Mouse (Mus musculus): ENCODE measurements at regions not wholly inside any gene's neighbourhood (a gene's known extent, or its start where the extent isn't known, plus 50 kb on each side); places are given as distances from the start of the nearest gene placed in this dataset.

DNA sequence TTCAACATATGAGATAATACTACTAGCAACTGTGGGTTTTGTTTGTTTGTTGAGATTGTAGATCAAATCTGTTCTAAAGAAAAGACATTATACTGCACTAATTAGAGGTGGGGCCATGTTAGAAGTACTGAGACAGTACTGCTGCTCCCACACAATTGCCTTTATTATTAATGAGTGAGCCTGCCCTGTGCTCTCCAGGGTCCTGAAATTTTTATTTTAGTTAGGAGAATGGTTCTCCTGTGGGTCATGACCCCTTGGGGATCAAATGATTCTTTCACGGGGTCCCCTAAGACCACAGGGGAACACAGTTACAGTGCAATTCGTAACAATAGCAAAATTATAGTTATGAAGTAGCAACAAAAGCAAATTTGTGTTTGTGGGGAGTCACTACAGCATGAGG, 268.8 kb downstream of the Gm9195 start:
- no peak for DNase-seq (ENCODE audit: low read depth, low spot score)

DNA sequence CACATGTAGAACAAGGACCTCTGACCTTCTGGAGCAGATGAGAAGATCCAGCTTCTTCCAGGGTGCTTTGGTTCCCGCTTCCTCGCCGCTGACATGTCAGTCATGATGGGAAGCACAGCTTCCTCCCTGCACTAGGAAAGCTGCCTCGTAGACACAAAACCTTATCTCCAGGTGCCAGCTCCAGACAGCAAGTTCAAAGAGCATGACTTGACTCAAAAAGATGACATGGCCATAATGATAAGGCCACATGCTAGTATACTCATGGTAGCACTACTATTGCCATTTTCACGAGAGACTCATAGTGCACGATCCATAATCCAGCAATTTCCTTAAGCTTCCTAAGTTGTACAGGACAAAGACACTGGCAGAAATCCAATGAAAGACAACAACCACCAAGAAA, 272.1 kb downstream of the Gm9195 start:
- DNase-seq (ENCODE audit: low read depth, low spot score), result no peak

DNA sequence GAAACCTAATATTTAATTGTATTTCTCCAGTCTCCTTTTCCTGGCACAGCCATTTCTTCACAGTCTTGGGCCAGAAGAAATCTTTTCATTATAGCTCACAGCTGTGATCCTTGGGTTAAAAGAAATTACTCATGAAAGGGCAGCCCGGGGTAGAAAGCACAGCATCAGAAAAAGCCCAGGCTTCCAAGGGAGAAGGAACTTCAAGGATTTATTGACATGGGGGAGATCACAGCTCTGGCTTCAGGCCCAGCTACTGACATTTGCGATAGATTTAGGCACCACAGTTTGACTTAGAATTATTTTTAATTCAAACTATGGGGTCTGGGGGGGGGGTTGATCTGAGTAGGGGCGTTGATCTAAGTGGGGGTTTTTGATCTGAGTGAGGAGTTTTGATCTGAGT, 291.3 kb downstream of the Gm9195 start:
- peak; percentile 24 for DNase-seq (ENCODE audit: low read depth, low spot score)

DNA sequence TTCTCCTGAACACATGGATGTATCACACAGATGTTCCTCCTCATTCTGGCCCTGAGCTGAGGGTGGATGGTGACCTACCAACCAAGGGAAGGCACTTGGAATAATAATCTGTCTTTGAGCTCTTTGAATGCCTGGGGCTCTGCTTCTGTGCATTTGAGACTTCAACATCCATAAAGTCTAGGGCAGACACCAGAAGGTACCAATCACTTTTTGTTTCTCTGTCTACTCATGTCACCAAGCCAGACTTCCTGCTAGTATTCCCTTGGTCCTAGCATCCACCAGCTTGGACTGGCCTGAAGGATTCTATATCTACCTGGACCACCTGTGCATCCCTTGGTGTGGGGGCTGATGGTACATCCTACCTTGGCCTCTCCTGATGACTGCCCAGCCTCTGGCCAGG, 291.7 kb downstream of the Gm9195 start:
- no peak for DNase-seq (ENCODE audit: low read depth, low spot score)

DNA sequence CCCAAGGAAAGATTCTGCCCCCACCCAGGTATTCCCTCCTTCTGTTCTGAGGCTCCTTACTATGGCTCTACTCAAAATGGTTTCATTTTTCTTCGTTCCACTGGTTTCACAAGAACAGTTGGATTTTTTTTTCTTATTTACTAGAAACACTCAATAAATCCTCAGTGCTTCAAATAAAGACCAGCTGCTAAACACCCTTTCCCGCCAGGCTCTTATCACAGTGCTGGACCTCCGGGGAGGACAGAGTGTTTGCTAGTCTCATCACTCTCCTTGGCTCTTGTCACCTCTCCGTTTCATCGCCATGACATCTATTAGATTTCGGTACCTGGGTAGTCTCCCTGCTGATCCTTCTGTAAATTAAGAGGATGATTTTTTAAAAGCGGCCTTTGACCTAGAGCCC, 293.7 kb downstream of the Gm9195 start:
- DNase-seq (ENCODE audit: low read depth, low spot score), result no peak

DNA sequence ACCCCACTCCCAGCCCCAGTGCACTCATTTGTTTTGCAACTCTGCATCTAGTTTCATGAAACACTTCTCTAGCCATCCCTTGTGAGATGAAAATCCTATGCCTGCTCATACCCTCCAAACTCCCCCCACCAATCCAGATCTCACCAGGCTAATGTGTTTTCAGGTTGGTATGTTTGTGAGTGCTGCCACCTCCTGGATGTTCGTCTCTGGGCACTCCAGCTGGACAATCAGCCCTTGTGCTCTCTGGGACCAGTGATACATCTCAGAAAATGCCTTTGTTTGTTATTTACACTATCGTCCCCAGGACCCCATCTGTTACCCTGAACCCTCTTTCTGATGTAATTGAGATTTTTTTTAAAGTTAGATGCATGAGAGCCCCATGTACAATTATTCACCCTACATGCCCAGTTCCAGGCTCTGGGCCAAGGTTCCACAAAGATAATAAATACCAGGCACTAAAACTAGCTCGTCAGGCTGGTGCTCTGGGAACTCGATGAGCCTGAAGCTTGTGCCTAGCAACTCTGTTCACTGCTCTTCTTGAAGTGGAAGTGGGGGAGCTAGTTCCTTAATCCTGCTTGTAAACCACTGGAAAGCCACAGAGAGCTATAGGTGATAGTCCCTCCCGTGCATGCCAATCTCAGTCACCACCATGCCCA, 304.2 kb downstream of the Gm9195 start:
- DNase-seq (ENCODE audit: low read depth, low spot score), result peak; percentile 71

DNA sequence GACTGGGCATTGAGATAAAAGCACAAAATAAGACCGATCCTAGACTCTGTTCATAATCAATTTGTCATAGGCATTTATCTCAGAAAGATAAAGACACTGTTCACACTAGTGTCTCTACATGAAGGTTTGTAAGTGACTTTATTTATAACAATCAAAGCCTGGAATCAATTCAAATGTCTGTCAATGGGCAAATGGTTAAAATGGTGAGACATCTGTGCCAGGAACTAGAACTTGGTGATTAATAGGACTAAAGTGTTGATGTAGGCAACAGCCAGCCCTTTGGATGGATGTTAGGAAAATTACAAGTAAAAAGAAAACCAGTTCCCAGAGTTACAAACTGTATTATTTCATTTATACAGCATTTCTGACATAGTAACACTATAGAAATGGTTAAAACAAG, 315.9 kb downstream of the Gm9195 start:
- DNase-seq (ENCODE audit: low read depth, low spot score), result peak; percentile 9

DNA sequence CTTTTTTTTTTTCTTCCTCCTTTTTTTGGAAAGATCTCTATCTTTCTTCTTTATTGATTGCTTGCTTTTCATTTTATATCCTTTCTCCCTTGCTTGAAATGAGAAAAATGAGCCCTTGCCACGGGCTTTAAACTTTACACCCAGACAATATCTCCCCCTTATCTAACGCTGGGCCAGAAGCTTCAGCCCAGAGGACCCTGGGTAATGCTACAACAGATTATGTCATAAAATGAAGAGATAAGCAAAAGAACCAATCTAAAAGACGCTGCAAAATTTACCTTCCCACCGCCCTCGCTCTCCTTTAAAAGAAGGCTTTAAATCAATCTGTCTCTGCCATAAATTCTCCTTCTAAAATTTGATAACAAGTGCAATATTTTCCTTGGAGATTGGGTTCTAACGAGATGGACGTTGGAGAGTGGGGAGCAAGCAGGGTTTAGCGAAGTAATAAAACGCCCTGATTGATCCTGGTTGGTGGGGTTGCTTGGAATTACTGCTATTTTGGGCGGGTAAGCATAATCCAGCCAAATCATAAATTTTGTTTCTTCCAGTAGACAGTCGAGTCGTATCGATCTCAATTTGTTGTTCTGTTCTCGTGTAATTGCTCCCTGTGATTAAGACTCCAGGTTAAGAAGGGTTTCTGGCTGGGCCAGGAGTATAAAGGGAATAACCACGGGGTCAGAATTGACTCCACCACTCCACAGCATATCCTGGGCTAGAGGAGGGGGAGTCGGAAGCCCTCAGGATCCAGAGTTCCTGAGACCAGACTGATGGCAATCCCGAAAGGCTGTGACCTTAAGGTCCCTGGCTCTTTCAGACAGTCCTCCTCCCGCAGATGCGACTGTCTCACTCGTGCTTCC, 318.9 kb downstream of the Gm9195 start:
- no peak for DNase-seq (ENCODE audit: low read depth, low spot score)

DNA sequence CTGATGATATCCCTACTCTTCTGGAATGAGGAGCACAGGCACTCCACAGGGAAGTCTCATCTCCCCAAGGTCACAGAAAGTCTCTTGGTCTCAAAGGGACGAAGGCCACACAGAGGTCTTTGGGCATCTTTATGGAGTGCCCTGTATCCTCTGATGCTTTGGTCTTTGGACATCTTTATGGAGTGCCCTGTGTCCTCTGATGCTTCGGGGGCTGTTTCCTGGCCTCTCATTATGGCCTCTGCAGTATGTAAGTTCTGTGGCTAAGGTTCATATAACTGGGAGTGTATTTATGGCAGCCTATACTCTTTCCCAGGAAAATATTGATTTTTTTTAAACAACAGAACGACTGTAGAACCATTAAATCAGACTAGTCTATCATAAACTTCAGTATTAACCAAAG, 319.9 kb downstream of the Gm9195 start:
- no peak for DNase-seq (ENCODE audit: low read depth, low spot score)

DNA sequence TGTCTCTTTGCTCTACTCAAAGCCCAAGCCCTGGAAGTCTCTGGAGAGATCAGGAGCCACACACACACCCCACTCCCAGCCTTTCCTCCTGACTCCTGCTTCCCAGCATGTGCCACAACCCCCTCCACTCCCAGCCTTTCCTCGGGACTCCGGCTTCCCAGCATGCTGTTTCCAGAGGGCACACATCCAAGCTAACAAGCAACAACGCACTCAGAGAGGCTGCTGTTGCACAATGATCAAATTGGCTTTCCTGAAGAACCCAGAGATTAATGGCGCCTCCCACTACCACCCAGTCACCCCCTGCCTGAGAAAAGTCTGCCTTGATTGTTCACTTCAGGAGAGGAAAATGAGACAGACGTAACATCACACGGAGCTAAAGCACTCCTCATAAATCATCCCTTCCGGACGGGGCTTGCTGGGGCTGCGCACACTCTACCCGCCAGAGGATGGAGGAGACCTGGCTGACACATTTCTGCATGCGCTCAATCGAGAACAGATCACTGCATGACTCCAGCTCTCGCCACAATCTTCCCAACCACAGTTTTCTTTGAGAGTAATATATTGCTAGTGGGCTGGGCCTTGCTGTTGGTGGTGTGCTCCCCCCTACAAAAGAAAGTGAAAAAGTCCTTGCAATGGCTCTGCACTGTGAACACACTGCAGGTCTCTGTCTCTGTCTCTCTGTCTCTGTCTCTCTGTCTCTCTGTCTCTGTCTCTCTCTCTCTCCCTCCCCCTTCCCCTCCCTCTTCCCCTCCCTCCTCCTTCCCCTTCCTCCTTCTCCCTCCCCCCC, 332.9 kb downstream of the Gm9195 start:
- DNase-seq (ENCODE audit: low read depth, low spot score), result peak; percentile 47

DNA sequence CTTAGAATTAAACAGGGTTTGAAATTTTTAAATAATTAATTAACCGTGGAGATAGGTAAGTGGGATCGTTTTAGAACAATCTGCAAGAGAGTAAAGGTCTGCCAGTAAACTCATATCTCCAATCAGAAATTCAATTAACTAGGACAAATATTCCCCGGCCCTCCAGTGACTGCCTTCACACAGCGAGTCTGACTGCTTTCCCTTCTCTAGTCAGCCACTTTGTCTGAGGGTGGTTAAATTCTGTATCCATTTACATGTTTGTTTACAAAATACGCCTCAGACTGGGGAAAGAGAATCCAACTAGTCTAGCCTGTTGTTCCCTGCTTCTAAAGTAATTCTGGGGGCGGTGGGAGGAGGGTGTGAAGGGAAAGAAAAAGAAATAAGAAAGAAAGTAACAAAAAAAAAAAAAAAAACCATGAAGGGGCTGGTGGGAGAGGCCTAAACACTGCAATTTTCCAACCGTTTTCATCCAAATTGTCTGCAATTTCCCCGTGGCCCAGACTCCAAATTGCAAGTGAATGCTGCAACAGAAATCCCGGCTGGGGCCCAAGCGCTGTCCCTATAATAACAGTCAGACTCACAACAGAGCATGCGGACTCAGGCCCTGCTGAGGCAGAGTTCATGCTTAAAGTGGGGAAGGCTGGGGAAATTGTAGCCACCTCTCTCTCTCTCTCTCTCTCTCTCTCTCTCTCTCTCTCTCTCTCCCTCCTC, 336.3 kb downstream of the Gm9195 start:
- DNase-seq (ENCODE audit: low read depth, low spot score), result peak; percentile 45

DNA sequence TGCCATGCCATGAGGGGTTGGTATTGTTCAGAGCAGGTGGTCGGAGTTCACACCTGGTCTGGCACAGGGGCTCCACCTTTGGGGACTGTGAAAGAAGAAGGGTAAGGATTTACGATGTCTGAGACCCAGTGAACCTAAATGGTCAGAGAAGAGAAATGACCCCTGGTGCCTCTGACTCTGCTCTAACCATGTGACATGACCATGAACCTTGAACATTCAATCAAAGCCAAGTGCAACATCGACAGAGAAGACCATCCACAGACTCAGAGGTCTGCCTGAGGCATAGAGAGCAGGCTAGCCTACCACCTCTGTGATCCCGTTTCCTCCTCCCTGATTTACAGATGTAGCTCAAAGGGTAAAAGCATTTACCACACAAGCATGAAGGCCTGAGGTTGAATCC, 340.0 kb downstream of the Gm9195 start:
- DNase-seq (ENCODE audit: low read depth, low spot score), result no peak

DNA sequence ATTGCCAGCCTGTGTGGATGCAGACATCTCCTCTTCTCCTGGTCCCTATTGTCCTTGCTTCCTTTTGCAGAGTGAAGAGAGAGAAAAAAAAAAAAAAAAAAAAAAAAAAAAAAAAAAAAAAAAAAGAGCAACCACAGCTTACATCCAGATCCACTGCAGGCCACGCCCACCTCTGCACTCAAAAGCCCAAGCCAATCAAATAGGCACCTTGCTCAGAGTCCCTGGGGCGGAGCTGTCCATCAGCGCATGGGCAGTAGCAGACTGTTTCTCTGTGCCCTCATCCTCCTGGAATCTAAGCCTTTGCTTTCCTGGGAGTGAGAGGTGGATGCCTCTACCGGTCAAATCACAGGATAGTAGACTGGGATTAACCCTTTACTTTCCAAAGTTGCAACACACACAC, 342.2 kb downstream of the Gm9195 start:
- peak; percentile 33 for DNase-seq (ENCODE audit: low read depth, low spot score)

DNA sequence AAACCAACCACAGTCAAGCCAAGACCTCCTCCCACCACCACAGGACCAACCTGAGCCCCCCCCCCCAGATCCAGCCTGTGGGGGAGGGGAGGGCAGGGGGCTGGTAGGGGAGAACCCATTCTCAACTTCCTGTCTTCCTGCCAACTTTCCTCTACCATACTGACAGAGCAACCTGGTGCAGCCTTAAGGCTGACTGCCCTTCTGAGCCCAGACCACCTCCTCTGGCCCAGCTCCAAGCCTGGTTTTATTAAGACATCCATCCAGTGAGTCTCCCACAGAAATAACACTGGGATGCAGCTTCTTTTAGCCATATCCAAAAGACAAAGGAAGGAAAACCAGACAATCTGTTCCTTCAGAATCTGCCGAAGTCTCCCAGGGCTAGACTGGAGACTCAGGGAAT, 342.8 kb downstream of the Gm9195 start:
- DNase-seq (ENCODE audit: low read depth, low spot score), result no peak

DNA sequence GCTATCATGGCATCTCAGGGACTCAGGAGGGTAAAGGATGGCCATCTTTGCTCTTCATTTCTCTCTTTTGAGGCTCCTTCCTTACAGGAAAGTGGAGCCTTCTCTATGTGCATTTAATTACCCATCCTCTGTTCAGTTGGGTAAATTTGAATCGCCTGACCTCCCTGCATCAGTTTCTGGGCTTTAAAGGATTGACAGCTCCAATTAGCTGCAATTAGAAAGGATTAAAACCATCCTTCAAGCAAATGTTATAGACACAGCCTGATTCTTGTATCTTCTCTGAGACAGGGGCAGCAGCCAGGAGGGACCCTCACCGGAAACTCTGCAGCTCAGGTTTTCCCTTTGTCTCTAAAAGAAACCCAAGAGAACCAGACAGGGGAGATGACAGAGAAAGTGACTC, 345.3 kb downstream of the Gm9195 start:
- no peak for DNase-seq (ENCODE audit: low read depth, low spot score)

DNA sequence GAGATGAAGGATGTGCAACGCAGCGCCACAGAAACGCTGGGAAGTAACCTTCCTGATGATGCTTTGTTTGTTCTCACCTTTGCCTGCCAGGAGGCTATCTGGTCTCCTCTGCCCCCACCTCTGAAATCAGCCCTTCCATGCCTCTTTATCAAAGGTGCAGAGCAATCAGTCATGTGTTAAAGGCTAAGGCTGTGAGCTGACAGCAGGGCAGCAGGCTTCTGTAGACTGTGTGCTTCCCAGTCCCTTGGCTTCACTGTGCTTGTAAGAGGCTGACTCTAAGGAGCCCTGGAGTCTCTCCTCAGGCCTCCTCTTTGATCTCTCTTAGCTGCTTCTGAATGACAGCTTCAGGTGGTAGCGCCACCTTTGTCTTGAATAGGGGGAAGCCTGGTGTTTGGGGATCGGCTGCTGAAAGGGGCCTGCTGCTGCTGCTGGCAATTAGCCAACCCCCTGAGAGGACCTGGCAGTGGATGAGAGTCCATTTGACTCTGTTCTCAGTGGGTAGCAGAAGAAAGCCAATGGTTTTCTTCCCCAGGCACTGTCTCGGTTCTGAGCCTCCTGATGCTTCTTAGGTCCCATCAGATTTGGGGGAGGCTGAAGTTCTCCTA, 348.7 kb downstream of the Gm9195 start:
- DNase-seq (ENCODE audit: low read depth, low spot score), result peak; percentile 6

DNA sequence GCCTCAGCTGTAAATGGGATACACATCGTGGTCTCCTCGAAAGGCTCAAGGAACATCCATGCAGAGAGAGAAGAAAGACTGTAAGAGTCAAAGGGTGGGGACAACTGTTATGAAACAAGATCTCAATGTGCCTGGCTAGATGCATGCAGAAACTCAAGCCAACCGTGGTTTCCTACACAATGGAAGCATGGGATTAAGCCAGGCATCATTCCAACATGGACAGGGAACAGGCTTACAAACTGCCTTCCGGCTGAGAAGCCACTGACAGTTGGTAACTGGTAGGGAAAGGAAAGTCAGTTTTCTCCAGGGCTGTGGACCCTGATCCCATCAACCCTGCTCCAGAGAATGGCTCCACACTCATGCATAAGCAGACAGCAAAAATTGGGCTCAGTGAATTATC, 350.5 kb downstream of the Gm9195 start:
- no peak for DNase-seq (ENCODE audit: low read depth, low spot score)

DNA sequence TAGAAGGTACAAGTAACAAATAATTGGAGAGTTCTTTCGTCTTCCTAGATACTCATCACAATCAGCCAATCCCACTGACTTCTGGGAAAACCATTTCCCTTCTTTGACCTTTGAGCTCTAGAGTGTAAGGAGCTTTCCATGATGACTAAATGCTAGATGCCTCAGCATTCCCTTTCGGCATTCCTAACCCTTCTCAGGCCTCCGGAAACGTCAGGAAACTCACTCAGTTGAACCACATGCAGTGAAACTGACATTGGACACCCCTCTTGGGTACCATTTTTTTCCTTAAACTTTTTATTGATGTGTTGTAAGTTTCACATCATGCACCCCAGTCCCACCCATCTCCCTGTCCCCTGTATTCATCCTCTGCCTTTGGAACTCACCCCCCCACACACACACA, 361.5 kb downstream of the Gm9195 start:
- no peak for DNase-seq (ENCODE audit: low read depth, low spot score)

DNA sequence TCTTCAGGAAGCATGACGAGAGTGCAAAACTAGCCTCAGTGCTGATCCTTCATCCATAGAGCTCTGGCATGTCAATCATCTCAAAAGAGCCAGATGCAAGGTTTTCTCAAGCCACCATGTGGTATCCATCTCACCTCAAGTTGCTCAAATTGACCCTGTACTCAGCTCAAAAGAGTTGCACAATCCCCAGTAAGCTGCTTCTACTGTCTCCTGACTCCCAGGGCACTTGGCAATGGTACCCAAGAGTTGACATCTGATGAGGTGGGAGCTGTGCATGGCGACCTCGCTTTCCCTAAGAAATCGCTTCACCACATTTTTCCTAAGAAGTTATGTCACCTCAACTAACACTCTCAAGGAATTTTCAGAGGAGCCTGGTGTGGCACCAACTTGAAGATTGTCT, 369.9 kb downstream of the Gm9195 start:
- no peak for DNase-seq (ENCODE audit: low read depth, low spot score)

DNA sequence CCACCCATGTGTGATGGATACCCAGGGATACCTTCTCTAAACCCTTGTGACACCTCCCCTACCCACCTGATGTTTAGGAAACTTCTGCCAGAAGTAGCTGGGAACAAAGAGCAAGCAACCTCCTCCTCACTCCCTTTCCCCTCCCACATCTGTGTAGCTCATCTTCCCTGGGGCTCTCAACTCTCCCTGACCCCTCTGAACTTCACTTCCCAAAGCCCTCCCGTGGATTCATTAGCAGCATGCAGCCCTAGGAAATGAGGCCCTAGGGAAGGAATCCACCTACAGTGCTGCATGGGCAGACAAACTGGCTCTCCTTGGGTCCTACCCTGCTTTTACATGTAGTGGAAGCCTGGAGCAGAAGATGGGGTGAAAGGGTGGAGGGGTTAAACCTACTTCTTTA, 370.6 kb downstream of the Gm9195 start:
- no peak for DNase-seq (ENCODE audit: low read depth, low spot score)

DNA sequence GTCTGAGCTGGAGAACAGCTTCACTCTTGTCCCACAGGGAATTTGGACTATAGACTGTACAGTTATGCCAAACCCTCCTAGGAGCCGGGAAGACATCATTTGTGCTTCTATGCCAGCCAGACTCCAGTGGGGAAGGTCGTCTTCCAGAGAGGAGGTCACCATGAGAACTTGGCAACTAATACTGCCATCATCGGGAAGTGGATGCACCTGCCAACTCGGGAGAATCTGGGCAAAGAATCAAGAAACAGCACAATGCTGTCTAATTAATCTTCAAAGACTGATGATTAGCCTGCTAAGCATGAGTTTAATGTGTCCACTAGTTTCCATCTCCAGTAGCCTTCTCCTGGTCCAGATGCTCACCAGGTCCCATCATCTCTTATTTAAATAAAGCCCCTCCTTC, 374.8 kb downstream of the Gm9195 start:
- peak; percentile 64 for DNase-seq (ENCODE audit: low read depth, low spot score)

Data from brain, adult 2 months (tissue).